Mouse (Mus musculus): ENCODE results near the gene Kcns1. TPM values are rescaled to one million over a fixed set of nuclear protein-coding genes. Genes with fewer than 3 reads are reported as not detected.

Gene Kcns1
- total and polyA plus RNA-seq, 2 experiments from 2014 or later: 3.0 to 15.8 TPM

DNA sequence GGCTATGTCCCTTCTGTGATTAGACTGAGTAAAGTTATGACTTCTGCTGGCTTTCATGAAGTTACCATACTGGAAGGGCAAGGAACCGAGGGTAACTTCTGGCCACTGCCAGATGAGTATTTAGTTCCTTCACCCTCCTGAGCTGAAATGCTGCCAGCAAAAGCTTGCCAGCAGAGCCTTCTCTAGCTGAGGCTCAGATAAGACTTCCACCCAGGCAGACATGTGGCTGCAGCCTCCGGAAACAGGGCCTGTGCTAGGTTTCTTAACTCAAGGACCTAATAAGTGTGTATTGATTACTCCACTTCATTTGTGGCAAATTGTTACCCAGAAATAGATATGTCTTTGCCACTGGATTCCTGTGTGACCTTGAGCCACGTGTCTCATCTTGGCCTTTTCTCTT is 2.5 kb upstream of the Kcns1 start:
- H3K36me3 ChIP-seq (ENCODE audit: insufficient read depth, low read length): no peaks in the 10 kb centered on the region
- TF ChIP-seq CTCF (IDR thresholded peaks at IDR 0.05; ENCODE audit: low read depth): no peak
- H3K4me1 ChIP-seq (ENCODE audit: insufficient read depth, low read length): peaks cover 8% of the 10 kb centered on the region; the same call in 1 of the 2 replicates
- H3K9ac ChIP-seq (replicated peaks; ENCODE audit: low read length): no peak overlapping the region
- H3K4me2 ChIP-seq (ENCODE audit: low read depth, low read length): no peak overlapping the region
- no peak overlapping the region for H3K27ac ChIP-seq
- no peak for ATAC-seq
- WGBS: 65% methylated on average over 3 of the region's 3 CpGs
- no peak for DNase-seq (ENCODE audit: low spot score)
- H3K27me3 ChIP-seq (ENCODE audit: insufficient read depth, low read length): peaks cover 35% of the 10 kb centered on the region
- H3K9me3 ChIP-seq (ENCODE audit: low read length): no peaks in the 10 kb centered on the region
- no peak overlapping the region for H3K4me3 ChIP-seq (ENCODE audit: low read length)

DNA sequence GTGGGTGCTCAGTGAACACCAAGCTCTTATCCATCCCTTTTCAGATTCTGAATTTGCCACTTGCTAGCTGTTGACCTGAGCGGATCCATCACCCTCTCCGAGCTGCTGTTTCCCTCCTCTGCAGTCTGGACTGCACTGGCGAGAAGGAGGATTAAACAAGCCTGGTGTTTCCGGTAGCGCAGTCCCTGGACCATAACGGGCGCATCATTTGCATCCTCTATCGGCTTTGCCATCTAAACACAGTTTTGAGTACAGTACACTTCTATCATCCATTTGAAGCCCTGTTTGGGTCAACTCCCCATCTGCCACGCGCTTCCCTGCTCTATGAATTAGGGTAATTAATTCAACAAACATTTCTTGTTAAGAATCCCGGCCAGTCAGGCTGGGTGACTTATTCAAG is 587 bp downstream of the Kcns1 start:
- peaks cover 8% of the 10 kb centered on the region; the same call in 1 of the 2 replicates for H3K4me1 ChIP-seq (ENCODE audit: insufficient read depth, low read length)
- no peak for TF ChIP-seq CTCF (IDR thresholded peaks at IDR 0.05; ENCODE audit: low read depth)
- no peak for DNase-seq (ENCODE audit: low spot score)
- ATAC-seq: no peak
- H3K9ac ChIP-seq (replicated peaks; ENCODE audit: low read length): no peak overlapping the region
- no peaks in the 10 kb centered on the region for H3K9me3 ChIP-seq (ENCODE audit: low read length)
- no peak overlapping the region for H3K27ac ChIP-seq
- H3K4me3 ChIP-seq (ENCODE audit: low read length): peak overlapping the region; percentile 30; the same call in 1 of the 2 replicates
- H3K27me3 ChIP-seq (ENCODE audit: insufficient read depth, low read length): peaks cover 53% of the 10 kb centered on the region
- peak overlapping the region; percentile 58 for H3K4me2 ChIP-seq (ENCODE audit: low read depth, low read length)
- H3K36me3 ChIP-seq (ENCODE audit: insufficient read depth, low read length): no peaks in the 10 kb centered on the region
- WGBS: 6% methylated on average over 11 of the region's 11 CpGs

DNA sequence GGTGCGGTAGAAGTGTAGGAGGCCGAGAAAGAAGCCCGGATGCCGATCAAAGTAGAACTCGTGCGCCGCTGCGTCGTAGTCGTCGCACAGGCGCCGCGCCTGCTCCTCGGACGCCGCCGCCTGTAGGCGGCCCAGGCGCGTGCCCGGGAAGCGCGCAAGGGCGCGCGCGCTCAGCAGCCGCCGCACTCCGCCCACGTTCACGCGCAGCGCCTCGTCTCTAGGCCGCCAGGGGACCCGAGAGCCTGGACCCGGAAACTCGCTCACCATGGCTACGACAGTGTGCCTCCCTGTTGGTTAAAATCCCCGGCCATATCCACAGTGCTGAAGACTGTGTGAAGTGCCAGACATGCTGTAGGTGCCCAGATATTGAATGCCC is 2.4 kb downstream of the Kcns1 start:
- Histone ChIP-seq H3K4me3 (ENCODE audit: low read length) (peak overlapping the region; percentile 39), H3K27ac (no peak overlapping the region), H3K9me3 (ENCODE audit: low read length) (no peaks in the 10 kb centered on the region), H3K9ac (replicated peaks; ENCODE audit: low read length) (no peak overlapping the region; the same call in 1 of the 2 replicates), H3K4me1 (ENCODE audit: insufficient read depth, low read length) (peaks cover 8% of the 10 kb centered on the region; the same call in 1 of the 2 replicates), H3K27me3 (ENCODE audit: insufficient read depth, low read length) (peaks cover 53% of the 10 kb centered on the region), H3K4me2 (ENCODE audit: low read depth, low read length) (peak overlapping the region; percentile 52), H3K36me3 (ENCODE audit: insufficient read depth, low read length) (no peaks in the 10 kb centered on the region)
- ATAC-seq (peak; percentile 74; the same call in 1 of the 2 replicates), DNase-seq (ENCODE audit: low spot score) (peak; percentile 78)
- peak; percentile 35 for TF ChIP-seq CTCF (IDR thresholded peaks at IDR 0.05; ENCODE audit: low read depth)
- WGBS: 12% methylated on average over 42 of the region's 42 CpGs

DNA sequence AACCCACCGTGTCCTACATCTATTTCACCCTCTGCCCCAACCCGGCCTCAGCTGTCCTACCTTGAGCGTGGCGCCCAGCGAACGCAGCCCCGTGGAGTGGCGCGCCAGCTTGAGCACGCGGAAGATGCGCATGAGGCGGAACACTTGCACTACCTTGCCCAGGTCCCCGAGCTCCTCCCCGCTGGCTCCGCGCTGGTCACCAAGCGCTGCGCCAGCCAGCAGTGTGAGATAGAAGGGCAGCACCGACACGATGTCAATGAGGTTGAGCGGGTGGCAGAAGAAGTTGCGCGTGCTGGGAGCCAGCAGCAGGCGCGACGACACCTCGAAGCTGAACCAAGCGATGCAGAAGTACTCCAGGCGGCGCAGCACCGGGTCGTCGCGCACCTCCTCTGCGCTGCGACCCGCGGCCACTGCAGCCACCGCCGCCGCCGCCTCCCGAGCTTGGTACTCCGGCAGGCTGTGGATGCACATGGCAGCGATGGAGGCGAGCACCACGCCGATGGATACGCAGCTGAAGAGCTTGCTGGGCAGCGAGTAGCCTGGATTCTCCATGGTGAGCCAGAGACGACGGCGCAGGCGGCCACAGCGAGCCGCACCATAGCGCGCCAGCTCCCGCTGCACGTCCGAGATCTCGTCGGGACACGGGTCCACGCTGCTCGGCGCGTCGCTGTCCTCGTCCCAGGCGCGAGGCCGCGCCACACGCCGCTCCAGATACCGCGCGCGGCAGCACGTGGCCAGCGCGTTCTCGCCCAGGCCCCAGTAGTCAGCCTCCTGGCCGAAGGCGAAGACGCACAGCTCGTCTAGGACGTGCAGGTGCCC is 3.0 kb downstream of the Kcns1 start:
- H3K4me3 ChIP-seq (ENCODE audit: low read length): peak overlapping the region; percentile 39
- DNase-seq (ENCODE audit: low spot score) (peak; percentile 65), ATAC-seq (peak; percentile 87)
- H3K27ac ChIP-seq: no peak overlapping the region
- peak overlapping the region; percentile 48; the same call in 1 of the 2 replicates for H3K9ac ChIP-seq (replicated peaks; ENCODE audit: low read length)
- no peaks in the 10 kb centered on the region for H3K36me3 ChIP-seq (ENCODE audit: insufficient read depth, low read length)
- no peak for TF ChIP-seq CTCF (IDR thresholded peaks at IDR 0.05; ENCODE audit: low read depth)
- H3K4me2 ChIP-seq (ENCODE audit: low read depth, low read length): peak overlapping the region; percentile 52
- H3K9me3 ChIP-seq (ENCODE audit: low read length): no peaks in the 10 kb centered on the region
- H3K27me3 ChIP-seq (ENCODE audit: insufficient read depth, low read length): peaks cover 53% of the 10 kb centered on the region
- peaks cover 8% of the 10 kb centered on the region; the same call in 1 of the 2 replicates for H3K4me1 ChIP-seq (ENCODE audit: insufficient read depth, low read length)
- WGBS: 10% methylated on average over 90 of the region's 90 CpGs

DNA sequence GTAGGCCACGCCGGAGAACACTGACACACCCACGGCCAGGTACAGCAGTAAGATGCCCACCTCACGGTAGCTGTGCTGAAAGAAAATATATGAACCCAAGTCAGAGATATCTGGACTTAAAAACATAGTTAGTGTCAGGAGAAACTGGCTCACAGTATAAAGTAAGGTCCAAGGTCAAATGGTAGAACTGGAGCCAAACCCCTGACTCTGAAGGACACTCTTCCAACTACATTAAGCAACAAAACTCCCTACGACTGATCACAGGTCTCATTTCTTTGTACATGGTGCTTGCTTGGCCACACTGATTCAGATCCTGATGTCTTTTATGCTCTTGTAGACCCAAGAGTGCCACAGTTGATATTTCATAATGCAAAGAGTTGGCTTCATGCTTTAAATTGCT is 6.0 kb downstream of the Kcns1 start:
- DNase-seq (ENCODE audit: low spot score): no peak
- Histone ChIP-seq H3K4me2 (ENCODE audit: low read depth, low read length) (no peak overlapping the region), H3K27me3 (ENCODE audit: insufficient read depth, low read length) (peaks cover 33% of the 10 kb centered on the region), H3K9me3 (ENCODE audit: low read length) (no peaks in the 10 kb centered on the region), H3K27ac (no peak overlapping the region), H3K4me3 (ENCODE audit: low read length) (no peak overlapping the region), H3K9ac (replicated peaks; ENCODE audit: low read length) (no peak overlapping the region), H3K4me1 (ENCODE audit: insufficient read depth, low read length) (no peaks in the 10 kb centered on the region; the same call in 1 of the 2 replicates), H3K36me3 (ENCODE audit: insufficient read depth, low read length) (no peaks in the 10 kb centered on the region)
- ATAC-seq: no peak
- TF ChIP-seq CTCF (IDR thresholded peaks at IDR 0.05; ENCODE audit: low read depth): no peak
- WGBS: 97% methylated on average over 5 of the region's 5 CpGs

DNA sequence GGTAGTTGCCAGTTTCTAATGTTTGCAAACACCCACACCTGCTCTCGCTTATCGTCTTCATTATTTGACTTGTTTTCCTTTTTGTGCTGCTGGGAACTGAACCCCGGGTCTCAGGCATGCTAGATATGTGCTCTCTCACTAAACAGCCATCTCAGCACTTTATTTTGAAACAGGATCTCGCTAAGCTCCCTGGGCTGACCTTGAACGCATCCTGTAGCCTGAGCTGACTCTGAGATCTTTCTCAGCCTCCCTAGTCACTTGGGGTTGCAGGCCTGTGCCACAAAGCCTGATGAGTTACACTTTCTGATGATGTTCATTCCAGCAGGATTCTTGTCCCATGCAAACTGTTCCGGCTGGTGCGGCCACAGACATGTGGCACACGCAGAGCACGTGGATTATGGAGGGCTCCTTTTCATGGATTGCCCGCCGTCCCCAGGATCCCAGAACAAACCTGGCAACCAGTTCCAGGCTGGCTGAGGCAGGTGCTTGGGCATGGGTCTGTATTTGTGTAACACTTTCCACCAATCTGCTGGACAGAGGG is 9.3 kb downstream of the Kcns1 start:
- WGBS: 87% methylated on average over 11 of the region's 11 CpGs
- no peaks in the 10 kb centered on the region; the same call in 1 of the 2 replicates for H3K4me1 ChIP-seq (ENCODE audit: insufficient read depth, low read length)
- H3K36me3 ChIP-seq (ENCODE audit: insufficient read depth, low read length): no peaks in the 10 kb centered on the region
- no peak overlapping the region for H3K4me2 ChIP-seq (ENCODE audit: low read depth, low read length)
- no peak overlapping the region for H3K4me3 ChIP-seq (ENCODE audit: low read length)
- DNase-seq (ENCODE audit: low spot score) (no peak), ATAC-seq (no peak)
- no peak overlapping the region for H3K9ac ChIP-seq (replicated peaks; ENCODE audit: low read length)
- no peaks in the 10 kb centered on the region for H3K9me3 ChIP-seq (ENCODE audit: low read length)
- H3K27ac ChIP-seq: no peak overlapping the region
- no peak for TF ChIP-seq CTCF (IDR thresholded peaks at IDR 0.05; ENCODE audit: low read depth)
- 0 out of 2 replicates have a peak, but pooled peaks cover 8% of the 10 kb centered on the region for H3K27me3 ChIP-seq (ENCODE audit: insufficient read depth, low read length)
